Mouse (Mus musculus): ENCODE measurements around the gene Esrra.

DNA sequence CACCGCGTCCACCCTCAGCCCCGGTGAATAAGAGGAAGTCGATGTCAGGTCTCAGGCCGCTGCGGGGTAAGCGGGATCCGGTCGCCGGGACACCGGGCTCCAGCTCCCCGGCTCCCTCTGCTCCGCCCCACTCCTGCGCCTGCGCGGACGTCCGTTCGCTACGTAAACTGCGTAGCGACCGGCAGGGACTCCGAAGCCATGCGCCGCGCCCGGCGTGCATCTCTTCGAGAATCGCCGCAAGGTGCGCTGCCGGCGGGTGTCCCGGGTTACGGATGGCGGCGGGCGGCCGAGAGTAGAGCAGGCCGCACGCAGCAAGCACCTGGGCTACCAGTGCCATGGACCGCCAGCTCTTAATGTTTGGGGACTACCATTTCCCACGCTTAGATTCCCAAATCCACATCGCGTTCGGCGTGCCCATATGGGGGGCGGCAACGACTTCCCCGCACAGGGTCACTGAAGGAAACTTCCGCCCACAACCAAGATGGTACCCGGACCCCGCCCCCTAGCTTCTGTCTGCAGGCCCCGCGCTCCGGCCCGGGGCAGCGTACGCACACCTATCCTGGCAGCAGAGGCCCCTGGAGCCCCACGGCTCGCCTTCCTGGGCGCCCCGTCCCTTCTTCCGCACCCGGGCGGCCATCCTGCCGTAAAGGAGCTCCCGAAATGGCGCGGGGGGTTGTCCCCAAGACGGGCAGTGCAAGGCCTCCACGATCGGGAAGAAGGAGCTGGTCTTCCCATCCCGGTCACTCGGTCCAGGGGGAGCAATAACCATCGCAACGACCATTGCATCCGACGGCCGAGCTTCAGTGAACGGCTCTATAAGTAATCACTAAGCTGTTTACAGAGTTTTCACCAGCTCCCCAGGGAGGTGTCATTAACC lies 20.0 kb upstream of the Esrra start, which contains the start of gene Bad:
- TF ChIP-seq POLR2A (IDR thresholded peaks at IDR 0.05; ENCODE audit: extremely low read depth, insufficient read depth, low read length) (peak; percentile 43; the same call in 1 of the 2 replicates), CTCF (IDR thresholded peaks at IDR 0.05; ENCODE audit: extremely low read depth, insufficient read depth, low read length) (no peak)
